Mouse (Mus musculus) bone marrow, adult 2 months (tissue): ENCODE measurements around the gene Slc9a7.

Experiments
- CTCF ChIP-seq: fragments of 200-500 bp; IDR thresholded peaks from 2 replicates; pipeline ENCODE4 v1.5.1; 2011; ENCODE audit warnings: low read length, control low read depth; ENCODE audit not compliant: control insufficient read depth, insufficient read depth
- POLR2A ChIP-seq: fragments of 200-500 bp; IDR thresholded peaks from 2 replicates; pipeline ENCODE4 v1.6.1; 2011; ENCODE audit warnings: low read depth, mild to moderate bottlenecking, control low read depth, low read length, borderline replicate concordance; ENCODE audit not compliant: control insufficient read depth

GRCm38 (mm10) chrX:20176792-20177191 lies 114.8 kb downstream of the Slc9a7 start:
- TF ChIP-seq CTCF (no peak), POLR2A (no peak)
